In genomic region chr7:28859953-28860352, GRCm38 (mm10) we compare ENCODE assay signal across 25 mouse cellular contexts.
"Had no signal": no experiment of that assay in that cellular context is flagged by ENCODE, and none has a peak within 500 bp of the region (broad histone marks: within the 10 kb centered on the region; RNA-seq: fewer than 3 reads in every experiment).

No protein-coding gene starts in this region.

- H3K4me3 ChIP-seq: heart, adult 2 months; heart, embryonic 13.5 days; heart, embryonic 15.5 days; hindbrain, embryonic 13.5 days; hindbrain, embryonic 15.5 days; kidney, embryonic 15.5 days; limb, embryonic 13.5 days; limb, embryonic 15.5 days had no signal

- H3K36me3 ChIP-seq: heart, embryonic 13.5 days; heart, embryonic 15.5 days; hindbrain, embryonic 13.5 days; hindbrain, embryonic 15.5 days; kidney, embryonic 15.5 days; limb, embryonic 13.5 days; limb, embryonic 15.5 days had no signal

- H3K4me2 ChIP-seq: heart, embryonic 11.5 days; heart, embryonic 13.5 days; heart, embryonic 15.5 days; hindbrain, embryonic 13.5 days; hindbrain, embryonic 15.5 days; kidney, embryonic 15.5 days; limb, embryonic 13.5 days; limb, embryonic 15.5 days had no signal

- H3K27me3 ChIP-seq: heart, embryonic 13.5 days; heart, embryonic 15.5 days; hindbrain, embryonic 13.5 days; hindbrain, embryonic 15.5 days; kidney, embryonic 15.5 days; limb, embryonic 13.5 days; limb, embryonic 15.5 days had no signal

- H3K27ac ChIP-seq: heart, adult 2 months; heart, embryonic 13.5 days; heart, embryonic 15.5 days; hindbrain, embryonic 13.5 days; hindbrain, embryonic 15.5 days; hindbrain, postnatal 0 days; kidney, embryonic 15.5 days; kidney, postnatal 0 days; limb, embryonic 13.5 days; limb, embryonic 15.5 days had no signal

- DNase-seq: forebrain, postnatal 0 days; gastrocnemius, postnatal 14 days; gastrocnemius, postnatal 36 days; heart, adult 11 months; heart, adult 2 months; heart, postnatal 14 days; heart, postnatal 36 days; kidney, adult 11 months; kidney, adult 2 months; kidney, adult 9 months; kidney, postnatal 14 days; kidney, postnatal 36 days; layer of hippocampus, adult 9-11 months; layer of hippocampus, postnatal 36 days; left cerebral cortex, postnatal 4 days had no signal

- ATAC-seq: forebrain, postnatal 0 days; hindbrain, postnatal 0 days had no signal

- H3K9me3 ChIP-seq: heart, embryonic 15.5 days; hindbrain, embryonic 13.5 days; hindbrain, embryonic 15.5 days; kidney, embryonic 15.5 days; limb, embryonic 15.5 days had no signal

- H3K9ac ChIP-seq: forebrain, postnatal 0 days; heart, embryonic 13.5 days; heart, embryonic 15.5 days; hindbrain, embryonic 13.5 days; hindbrain, embryonic 15.5 days; kidney, embryonic 15.5 days; limb, embryonic 13.5 days; limb, embryonic 15.5 days had no signal
